8 mouse cellular contexts compared by ENCODE assay signal in the genomic region with DNA sequence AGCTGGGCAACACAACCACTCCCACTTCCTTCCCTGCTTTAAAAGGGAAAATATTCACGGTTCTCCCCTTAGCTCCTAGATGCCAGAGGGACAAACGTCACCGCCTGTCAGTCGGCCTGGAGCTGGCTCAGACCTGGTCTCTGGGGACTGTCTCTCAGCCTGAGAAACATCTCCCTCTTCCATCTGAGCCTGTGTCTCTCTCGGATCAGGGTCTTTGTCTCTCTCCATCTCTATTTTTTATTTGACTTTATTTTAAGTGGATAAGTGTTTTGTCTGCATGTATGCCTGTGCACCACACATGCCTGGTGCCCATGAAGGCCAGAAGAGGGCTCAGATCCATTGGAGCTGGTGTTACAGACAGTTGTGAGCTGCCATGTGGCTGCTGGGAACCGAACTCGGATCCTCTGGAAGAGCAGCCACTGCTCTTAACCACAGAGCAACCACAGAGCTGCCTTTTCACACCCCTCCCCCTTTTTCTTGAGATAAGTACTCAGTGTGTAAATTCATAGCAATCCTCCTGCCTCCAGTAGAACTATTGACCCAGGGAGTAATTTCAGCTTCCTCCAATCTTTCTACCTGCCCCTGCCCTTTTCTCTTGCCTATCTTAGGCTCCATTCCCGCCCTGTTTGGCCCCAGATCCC. TPM values are rescaled to one million over a fixed set of nuclear protein-coding genes. Genes with fewer than 3 reads are reported as not detected.
DNase-seq lines count a peak whose midpoint lies in the region; ATAC-seq and TF ChIP-seq lines count a peak whose summit lies in the region.

No protein-coding gene starts in this region.

- no peak for TF ChIP-seq CTCF in kidney, adult 2 months (conservative IDR thresholded peaks at IDR 0.05; ENCODE audit: insufficient read depth, insufficient read length, low read depth, low read length)

- peak overlapping the region; percentile 39 for H3K4me2 ChIP-seq in heart, embryonic 12.5 days
- no peak overlapping the region for H3K4me2 ChIP-seq in limb, embryonic 14.5 days (replicated peaks; ENCODE audit: low read depth, low read length, severe bottlenecking)

- H3K27me3 ChIP-seq in kidney, adult 2 months (replicated peaks; ENCODE audit: control insufficient read depth, insufficient read depth, low read length), result no peaks in the 10 kb centered on the region
- peaks cover 36% of the 10 kb centered on the region for H3K27me3 ChIP-seq in heart, embryonic 12.5 days (replicated peaks)
- H3K27me3 ChIP-seq in limb, embryonic 14.5 days (ENCODE audit: control insufficient read depth, insufficient read depth, low read length), result no peaks in the 10 kb centered on the region

- H3K36me3 ChIP-seq in kidney, adult 2 months (ENCODE audit: control insufficient read depth, insufficient read depth, low read length), result no peaks in the 10 kb centered on the region
- H3K36me3 ChIP-seq in heart, embryonic 12.5 days, result no peaks in the 10 kb centered on the region
- no peaks in the 10 kb centered on the region for H3K36me3 ChIP-seq in limb, embryonic 14.5 days (ENCODE audit: control insufficient read depth, insufficient read depth, low read length)

- no peak for ATAC-seq in heart, embryonic 12.5 days (ENCODE audit: insufficient number of reproducible peaks, low FRiP score)
- ATAC-seq in limb, embryonic 14.5 days (ENCODE audit: low FRiP score, low read depth), result no peak

- H3K9me3 ChIP-seq in heart, embryonic 12.5 days (replicated peaks), result no peaks in the 10 kb centered on the region; the same call in 1 of the 2 replicates
- H3K9me3 ChIP-seq in limb, embryonic 14.5 days (ENCODE audit: control insufficient read depth, low read length), result no peaks in the 10 kb centered on the region

- peak; percentile 57 for DNase-seq in kidney, adult 2 months
- no peak for DNase-seq in kidney, postnatal 4 days
- no peak for DNase-seq in limb, embryonic 14.5 days (ENCODE audit: low spot score)
- no peak for DNase-seq in right cerebral cortex, postnatal 14 days
- no peak for DNase-seq in adrenal gland, postnatal 36 days
- DNase-seq in thymus, adult 18-20 months, result no peak

- no peak for TF ChIP-seq POLR2A in kidney, adult 2 months (IDR thresholded peaks at IDR 0.05; ENCODE audit: low read depth, low read length)
- TF ChIP-seq POLR2A in limb, embryonic 14.5 days (IDR thresholded peaks at IDR 0.05; ENCODE audit: borderline replicate concordance, extremely low read depth, insufficient read depth, insufficient read length), result no peak

- H3K4me1 ChIP-seq in kidney, adult 2 months (ENCODE audit: control insufficient read depth, insufficient read depth, low read length), result no peaks in the 10 kb centered on the region; the same call in 1 of the 2 replicates
- H3K4me1 ChIP-seq in brown adipose tissue, adult 24 weeks (ENCODE audit: control insufficient read depth, insufficient read depth, insufficient read length, low read length), result no peaks in the 10 kb centered on the region
- H3K4me1 ChIP-seq in heart, embryonic 12.5 days (replicated peaks), result peaks cover 43% of the 10 kb centered on the region
- peaks cover 33% of the 10 kb centered on the region for H3K4me1 ChIP-seq in limb, embryonic 14.5 days (ENCODE audit: control insufficient read depth, insufficient read depth, low read length)

- H3K4me3 ChIP-seq in kidney, adult 2 months (ENCODE audit: insufficient read depth, low read depth, low read length), result no peak overlapping the region
- no peak overlapping the region for H3K4me3 ChIP-seq in brown adipose tissue, adult 24 weeks (ENCODE audit: insufficient read depth, low read depth, low read length)
- no peak overlapping the region for H3K4me3 ChIP-seq in heart, embryonic 12.5 days
- H3K4me3 ChIP-seq in limb, embryonic 14.5 days (replicated peaks; ENCODE audit: low read length), result no peak overlapping the region

- H3K9ac ChIP-seq in heart, embryonic 12.5 days, result peak overlapping the region; percentile 44
- peak overlapping the region; percentile 18; the same call in 1 of the 2 replicates for H3K9ac ChIP-seq in limb, embryonic 14.5 days (ENCODE audit: low read depth, low read length, severe bottlenecking)

- peak overlapping the region; percentile 45 for H3K27ac ChIP-seq in kidney, adult 2 months (ENCODE audit: insufficient read depth, low read depth, low read length)
- peak overlapping the region; percentile 81 for H3K27ac ChIP-seq in brown adipose tissue, adult 24 weeks (replicated peaks; ENCODE audit: low read depth, low read length)
- H3K27ac ChIP-seq in heart, embryonic 12.5 days (ENCODE audit: poor library complexity, severe bottlenecking), result peak overlapping the region; percentile 63
- no peak overlapping the region for H3K27ac ChIP-seq in limb, embryonic 14.5 days (replicated peaks; ENCODE audit: low read depth, low read length)

- WGBS in kidney, adult 2 months, result 49% methylated on average over 8 of the region's 8 CpGs
- WGBS in heart, embryonic 12.5 days, result 23% methylated on average over 8 of the region's 8 CpGs
- WGBS in limb, embryonic 14.5 days, result 28% methylated on average over 8 of the region's 8 CpGs

RNA-seq across cellular contexts. Expression of gene Ppp1r14a, which starts 3.5 kb away (rescaled TPM):
- polyA plus RNA-seq in kidney, adult 2 months (2012; rRNA removed), result 12.3 and 16.1 TPM in 2 replicates
- polyA plus RNA-seq in brown adipose tissue, adult 24 weeks (2012; ENCODE audit: insufficient read depth, insufficient read length, missing spikeins), result 4.6 and 7.2 TPM in 2 replicates
- 13.2 and 13.9 TPM in 2 replicates for polyA plus RNA-seq in heart, embryonic 12.5 days (2016; fragmentation: Nextera tagmentation; extraction: Ambion mirVana)
- 8.7 and 9.6 TPM in 2 replicates for polyA plus RNA-seq in limb, embryonic 14.5 days (2012; rRNA removed)
- polyA plus RNA-seq in limb, embryonic 14.5 days (2014; fragmentation: Nextera tagmentation; extraction: Ambion mirVana), result 9.0 and 13.8 TPM in 2 replicates
- total RNA-seq in adrenal gland, postnatal 36 days (2021), result 1 to 10 TPM; 3.6 to 4.9 TPM

RNA-seq across cellular contexts. Expression of gene Spint2, which starts 10.9 kb away (rescaled TPM):
- 421 and 474 TPM in 2 replicates for polyA plus RNA-seq in kidney, adult 2 months (2012; rRNA removed)
- 3.9 and 5.6 TPM in 2 replicates for polyA plus RNA-seq in brown adipose tissue, adult 24 weeks (2012; ENCODE audit: insufficient read depth, insufficient read length, missing spikeins)
- 87.7 and 90.4 TPM in 2 replicates for polyA plus RNA-seq in heart, embryonic 12.5 days (2016; fragmentation: Nextera tagmentation; extraction: Ambion mirVana)
- 88.7 and 95.3 TPM in 2 replicates for polyA plus RNA-seq in limb, embryonic 14.5 days (2012; rRNA removed)
- polyA plus RNA-seq in limb, embryonic 14.5 days (2014; fragmentation: Nextera tagmentation; extraction: Ambion mirVana), result 149 and 160 TPM in 2 replicates
- 10 to 100 TPM; 28.7 to 48.2 TPM for total RNA-seq in adrenal gland, postnatal 36 days (2021)

RNA-seq across cellular contexts. Expression of gene Dpf1, which starts 11.2 kb away (rescaled TPM):
- 0.07 and 0.11 TPM in 2 replicates for polyA plus RNA-seq in kidney, adult 2 months (2012; rRNA removed)
- polyA plus RNA-seq in brown adipose tissue, adult 24 weeks (2012; ENCODE audit: insufficient read depth, insufficient read length, missing spikeins), result not detected in 2 replicates
- 2.2 TPM in 2 replicates for polyA plus RNA-seq in heart, embryonic 12.5 days (2016; fragmentation: Nextera tagmentation; extraction: Ambion mirVana)
- polyA plus RNA-seq in limb, embryonic 14.5 days (2012; rRNA removed), result 10.6 and 10.7 TPM in 2 replicates
- 13.2 and 13.7 TPM in 2 replicates for polyA plus RNA-seq in limb, embryonic 14.5 days (2014; fragmentation: Nextera tagmentation; extraction: Ambion mirVana)
- total RNA-seq in adrenal gland, postnatal 36 days (2021), result 1 to 10 TPM; 2.7 to 3.0 TPM

RNA-seq across cellular contexts. Expression of gene 2200002D01Rik, which starts 44.3 kb away (rescaled TPM):
- polyA plus RNA-seq in kidney, adult 2 months (2012; rRNA removed), result 4.6 and 7.2 TPM in 2 replicates
- 2.5 TPM in 1 of 2 replicates, not detected in the other for polyA plus RNA-seq in brown adipose tissue, adult 24 weeks (2012; ENCODE audit: insufficient read depth, insufficient read length, missing spikeins)
- 9.2 and 11.7 TPM in 2 replicates for polyA plus RNA-seq in heart, embryonic 12.5 days (2016; fragmentation: Nextera tagmentation; extraction: Ambion mirVana)
- 0.32 and 0.92 TPM in 2 replicates for polyA plus RNA-seq in limb, embryonic 14.5 days (2012; rRNA removed)
- 1.2 and 3.0 TPM in 2 replicates for polyA plus RNA-seq in limb, embryonic 14.5 days (2014; fragmentation: Nextera tagmentation; extraction: Ambion mirVana)
- total RNA-seq in adrenal gland, postnatal 36 days (2021), result 1 to 10 TPM; 2.7 to 3.3 TPM

RNA-seq across cellular contexts. Expression of gene Yif1b, which starts 54.4 kb away (rescaled TPM):
- polyA plus RNA-seq in kidney, adult 2 months (2012; rRNA removed), result 179 and 207 TPM in 2 replicates
- 72.2 and 79.7 TPM in 2 replicates for polyA plus RNA-seq in brown adipose tissue, adult 24 weeks (2012; ENCODE audit: insufficient read depth, insufficient read length, missing spikeins)
- polyA plus RNA-seq in heart, embryonic 12.5 days (2016; fragmentation: Nextera tagmentation; extraction: Ambion mirVana), result 99.4 and 104 TPM in 2 replicates
- 107 and 150 TPM in 2 replicates for polyA plus RNA-seq in limb, embryonic 14.5 days (2012; rRNA removed)
- 130 and 139 TPM in 2 replicates for polyA plus RNA-seq in limb, embryonic 14.5 days (2014; fragmentation: Nextera tagmentation; extraction: Ambion mirVana)
- 10 to 100 TPM; 46.9 to 49.2 TPM for total RNA-seq in adrenal gland, postnatal 36 days (2021)

Comparison
In these comparisons a context has a peak if more than half of its experiments do, and no peak if none do; other contexts are left out.
1. RNA of gene Spint2, which starts 10.9 kb away (polyA plus RNA-seq): 421 to 474 TPM in kidney, adult 2 months, 88.7 to 160 TPM in limb, embryonic 14.5 days and 87.7 to 90.4 TPM in heart, embryonic 12.5 days; 3.9 to 5.6 TPM in brown adipose tissue, adult 24 weeks; every median in the first group is over 10 times any median in the second.